Mouse (Mus musculus): Measurements from ENCODE around the gene Evi5. TPM values are rescaled to one million over a fixed set of nuclear protein-coding genes. Genes with fewer than 3 reads are reported as not detected.

The Evi5 gene
- polyA plus RNA-seq, 1 experiment from 2014 or later: 85.2 TPM

- no peak for ATAC-seq (ENCODE audit: insufficient number of reproducible peaks, insufficient read depth, low FRiP score, low TSS enrichment)
- peaks cover 88% of the 10 kb centered on the region for H3K27me3 ChIP-seq
- WGBS: 3% methylated on average over 5 of the region's 5 CpGs
- no peaks in the 10 kb centered on the region for H3K9me3 ChIP-seq
- H3K4me1 ChIP-seq: peaks cover 34% of the 10 kb centered on the region
- peak overlapping the region; percentile 35; the same call in 1 of the 2 replicates for H3K4me3 ChIP-seq
- H3K9ac ChIP-seq: no peak overlapping the region
- H3K4me2 ChIP-seq (replicated peaks): no peak overlapping the region
- H3K27ac ChIP-seq: no peak overlapping the region
- no peaks in the 10 kb centered on the region for H3K36me3 ChIP-seq
Measured at GRCm38 (mm10) chr5:107720511-107720910, 154.4 kb downstream of the Evi5 start.

GRCm38 (mm10) chr5:107719786-107720185 lies 155.1 kb downstream of the Evi5 start:
- H3K27me3 ChIP-seq: peaks cover 84% of the 10 kb centered on the region
- peaks cover 27% of the 10 kb centered on the region for H3K4me1 ChIP-seq
- no peaks in the 10 kb centered on the region for H3K36me3 ChIP-seq

GRCm38 (mm10) chr5:107719209-107719608 lies 155.7 kb downstream of the Evi5 start:
- ATAC-seq (ENCODE audit: insufficient number of reproducible peaks, insufficient read depth, low FRiP score, low TSS enrichment): no peak
- H3K4me2 ChIP-seq (replicated peaks): no peak overlapping the region
- no peaks in the 10 kb centered on the region for H3K9me3 ChIP-seq
- peaks cover 23% of the 10 kb centered on the region for H3K4me1 ChIP-seq
- H3K4me3 ChIP-seq: no peak overlapping the region
- peaks cover 79% of the 10 kb centered on the region for H3K27me3 ChIP-seq
- H3K36me3 ChIP-seq: no peaks in the 10 kb centered on the region
- H3K9ac ChIP-seq: no peak overlapping the region
- WGBS: 15% methylated on average over 3 of the region's 3 CpGs
- no peak overlapping the region for H3K27ac ChIP-seq

More at GRCm38 (mm10) chr5:107719786-107720185, 155.1 kb downstream of the Evi5 start:
- ATAC-seq (ENCODE audit: insufficient number of reproducible peaks, insufficient read depth, low FRiP score, low TSS enrichment): no peak
- Histone ChIP-seq H3K9ac (no peak overlapping the region), H3K4me2 (replicated peaks) (no peak overlapping the region), H3K4me3 (no peak overlapping the region), H3K9me3 (no peaks in the 10 kb centered on the region), H3K27ac (no peak overlapping the region)
- 21% methylated on average over 1 of the region's 1 CpGs for WGBS

GRCm38 (mm10) chr5:107717871-107718361 lies 157.0 kb downstream of the Evi5 start:
- Histone ChIP-seq H3K27me3 (peaks cover 72% of the 10 kb centered on the region), H3K4me1 (peaks cover 11% of the 10 kb centered on the region), H3K9me3 (no peaks in the 10 kb centered on the region), H3K4me2 (replicated peaks) (no peak overlapping the region), H3K36me3 (no peaks in the 10 kb centered on the region), H3K9ac (no peak overlapping the region), H3K27ac (no peak overlapping the region), H3K4me3 (no peak overlapping the region)
- 13% methylated on average over 11 of the region's 11 CpGs for WGBS
- no peak for ATAC-seq (ENCODE audit: insufficient number of reproducible peaks, insufficient read depth, low FRiP score, low TSS enrichment)

GRCm38 (mm10) chr5:107711689-107712088 lies 163.2 kb downstream of the Evi5 start:
- WGBS: 77% methylated on average over 2 of the region's 2 CpGs
- Histone ChIP-seq H3K36me3 (no peaks in the 10 kb centered on the region), H3K27ac (no peak overlapping the region), H3K4me2 (replicated peaks) (no peak overlapping the region), H3K9ac (no peak overlapping the region), H3K4me1 (no peaks in the 10 kb centered on the region), H3K27me3 (peaks cover 23% of the 10 kb centered on the region), H3K4me3 (no peak overlapping the region), H3K9me3 (no peaks in the 10 kb centered on the region)
- no peak for ATAC-seq (ENCODE audit: insufficient number of reproducible peaks, insufficient read depth, low FRiP score, low TSS enrichment)

- ATAC-seq (ENCODE audit: insufficient number of reproducible peaks, insufficient read depth, low FRiP score, low TSS enrichment): no peak
- H3K9ac ChIP-seq: no peak overlapping the region
- H3K4me1 ChIP-seq: no peaks in the 10 kb centered on the region
- WGBS: 88% methylated on average over 8 of the region's 8 CpGs
- no peak overlapping the region for H3K27ac ChIP-seq
- 0 out of 2 replicates have a peak, but pooled peaks cover 10% of the 10 kb centered on the region for H3K27me3 ChIP-seq
- no peak overlapping the region for H3K4me2 ChIP-seq (replicated peaks)
- H3K9me3 ChIP-seq: no peaks in the 10 kb centered on the region
- H3K4me3 ChIP-seq: no peak overlapping the region
- no peaks in the 10 kb centered on the region for H3K36me3 ChIP-seq
Measured at GRCm38 (mm10) chr5:107708124-107708797, 166.6 kb downstream of the Evi5 start.

- H3K4me3 ChIP-seq: no peak overlapping the region
- ATAC-seq (ENCODE audit: insufficient number of reproducible peaks, insufficient read depth, low FRiP score, low TSS enrichment): no peak
- no peaks in the 10 kb centered on the region for H3K36me3 ChIP-seq
- no peak overlapping the region for H3K27ac ChIP-seq
- no peaks in the 10 kb centered on the region for H3K4me1 ChIP-seq
- no peak overlapping the region for H3K9ac ChIP-seq
- no peak overlapping the region for H3K4me2 ChIP-seq (replicated peaks)
- H3K27me3 ChIP-seq: 0 out of 2 replicates have a peak, but pooled peaks cover 2% of the 10 kb centered on the region
- 76% methylated on average over 1 of the region's 1 CpGs for WGBS
- no peaks in the 10 kb centered on the region for H3K9me3 ChIP-seq
Measured at GRCm38 (mm10) chr5:107706262-107706661, 168.6 kb downstream of the Evi5 start.

GRCm38 (mm10) chr5:107705756-107706155 lies 169.2 kb downstream of the Evi5 start:
- no peak overlapping the region for H3K4me3 ChIP-seq
- 90% methylated on average over 4 of the region's 4 CpGs for WGBS
- no peaks in the 10 kb centered on the region for H3K9me3 ChIP-seq
- no peaks in the 10 kb centered on the region for H3K4me1 ChIP-seq
- H3K9ac ChIP-seq: no peak overlapping the region
- no peak overlapping the region for H3K27ac ChIP-seq
- H3K27me3 ChIP-seq: no peaks in the 10 kb centered on the region
- H3K36me3 ChIP-seq: no peaks in the 10 kb centered on the region
- no peak overlapping the region for H3K4me2 ChIP-seq (replicated peaks)
- ATAC-seq (ENCODE audit: insufficient number of reproducible peaks, insufficient read depth, low FRiP score, low TSS enrichment): no peak

- WGBS: 85% methylated on average over 6 of the region's 6 CpGs
- no peak for ATAC-seq (ENCODE audit: insufficient number of reproducible peaks, insufficient read depth, low FRiP score, low TSS enrichment)
- H3K9ac ChIP-seq: no peak overlapping the region
- no peak overlapping the region for H3K27ac ChIP-seq
- no peaks in the 10 kb centered on the region for H3K9me3 ChIP-seq
- no peak overlapping the region for H3K4me2 ChIP-seq (replicated peaks)
- no peaks in the 10 kb centered on the region for H3K4me1 ChIP-seq
- H3K27me3 ChIP-seq: no peaks in the 10 kb centered on the region
- H3K4me3 ChIP-seq: no peak overlapping the region
- no peaks in the 10 kb centered on the region for H3K36me3 ChIP-seq
Measured at GRCm38 (mm10) chr5:107703207-107703763, 171.6 kb downstream of the Evi5 start.

- H3K9ac ChIP-seq: no peak overlapping the region
- no peak overlapping the region for H3K4me2 ChIP-seq (replicated peaks)
- H3K27ac ChIP-seq: no peak overlapping the region
- H3K9me3 ChIP-seq: no peaks in the 10 kb centered on the region
- no peak overlapping the region for H3K4me3 ChIP-seq
- no peaks in the 10 kb centered on the region for H3K36me3 ChIP-seq
- no peaks in the 10 kb centered on the region for H3K27me3 ChIP-seq
- H3K4me1 ChIP-seq: no peaks in the 10 kb centered on the region
- WGBS: 84% methylated on average over 9 of the region's 9 CpGs
- no peak for ATAC-seq (ENCODE audit: insufficient number of reproducible peaks, insufficient read depth, low FRiP score, low TSS enrichment)
Measured at GRCm38 (mm10) chr5:107701658-107702057, 173.2 kb downstream of the Evi5 start.

GRCm38 (mm10) chr5:107700873-107701272 lies 174.0 kb downstream of the Evi5 start:
- H3K4me3 ChIP-seq: no peak overlapping the region
- H3K4me2 ChIP-seq (replicated peaks): no peak overlapping the region
- no peaks in the 10 kb centered on the region for H3K9me3 ChIP-seq
- no peaks in the 10 kb centered on the region for H3K36me3 ChIP-seq
- ATAC-seq (ENCODE audit: insufficient number of reproducible peaks, insufficient read depth, low FRiP score, low TSS enrichment): no peak
- WGBS: 91% methylated on average over 10 of the region's 10 CpGs
- H3K4me1 ChIP-seq: no peaks in the 10 kb centered on the region
- H3K27me3 ChIP-seq: no peaks in the 10 kb centered on the region
- no peak overlapping the region for H3K27ac ChIP-seq
- H3K9ac ChIP-seq: no peak overlapping the region

- ATAC-seq (ENCODE audit: insufficient number of reproducible peaks, insufficient read depth, low FRiP score, low TSS enrichment): no peak
- Histone ChIP-seq H3K4me3 (no peak overlapping the region), H3K27me3 (no peaks in the 10 kb centered on the region), H3K36me3 (no peaks in the 10 kb centered on the region), H3K27ac (no peak overlapping the region), H3K4me2 (replicated peaks) (no peak overlapping the region), H3K9me3 (no peaks in the 10 kb centered on the region), H3K9ac (no peak overlapping the region), H3K4me1 (no peaks in the 10 kb centered on the region)
- 86% methylated on average over 8 of the region's 8 CpGs for WGBS
Measured at GRCm38 (mm10) chr5:107698888-107699287, 176.0 kb downstream of the Evi5 start.

Measured in embryonic facial prominence, embryonic 12.5 days (tissue).